Mouse (Mus musculus) small intestine, adult 2 months (tissue): ENCODE measurements around the gene Lrrn4cl. TPM values are rescaled to one million over a fixed set of nuclear protein-coding genes. Genes with fewer than 3 reads are reported as not detected.

Experiments used
- H3K27ac ChIP-seq: fragments of 200-500 bp; 2 replicates; pipeline ENCODE4 v1.5.1; 2012; ENCODE audit warnings: low read depth, low read length, control low read depth, inconsistent platforms; ENCODE audit not compliant: insufficient read depth
- H3K27me3 ChIP-seq: fragments of 200-500 bp; 2 replicates; pipeline ENCODE4 v1.6.1; 2012; ENCODE audit warnings: mild to moderate bottlenecking, moderate library complexity, low read length, inconsistent platforms; ENCODE audit not compliant: control insufficient read depth, insufficient read depth
- H3K36me3 ChIP-seq: fragments of 200-500 bp; 2 replicates; pipeline ENCODE4 v1.6.1; 2012; ENCODE audit warnings: mild to moderate bottlenecking, low read length, control low read depth, inconsistent platforms; ENCODE audit not compliant: control insufficient read depth, insufficient read depth
- H3K4me1 ChIP-seq: fragments of 200-500 bp; 2 replicates; pipeline ENCODE4 v1.6.1; 2012; ENCODE audit warnings: low read length, inconsistent platforms, mixed read lengths; ENCODE audit not compliant: control insufficient read depth, insufficient read depth, insufficient read length
- H3K4me3 ChIP-seq: fragments of 200-500 bp; 2 replicates; pipeline ENCODE4 v1.5.1; 2012; ENCODE audit warnings: low read depth, mild to moderate bottlenecking, control low read depth, inconsistent platforms, low read length, moderate library complexity
- CTCF ChIP-seq: fragments of 200-500 bp; IDR thresholded peaks from 2 replicates; pipeline ENCODE4 v1.5.1; 2012; ENCODE audit warnings: low read depth, mild to moderate bottlenecking, control low read depth, inconsistent platforms, low read length, moderate library complexity, mixed read lengths; ENCODE audit not compliant: insufficient replicate concordance, insufficient read length; ENCODE audit errors: extremely low read depth
- POLR2A ChIP-seq: fragments of 200-500 bp; IDR thresholded peaks from 2 replicates; pipeline ENCODE4 v1.6.1; 2012; ENCODE audit warnings: low read depth, mild to moderate bottlenecking, control low read depth, inconsistent platforms, low read length, moderate library complexity
- WGBS: fragments of 180-500 bp; shearing (Covaris S2); methylation state at CpG from one replicate; pipeline ENCODE4 v1.1.7; 2018; 5-methylcytosine and 5-hydroxymethylcytosine counted together
- polyA plus RNA-seq: library from polyadenylated mRNA; depleted of rRNA; stranded (reverse); fragments of >200 nt; gene quantifications from 2 replicates; pipeline ENCODE4 v1.2.3, GENCODE M21; 2012; rRNA removed

Lrrn4cl gene
- polyA plus RNA-seq, 1 experiment, result 0.11 TPM

- peaks cover 17% of the 10 kb centered on the region for H3K36me3 ChIP-seq
- peaks cover 8% of the 10 kb centered on the region for H3K4me1 ChIP-seq
- H3K27me3 ChIP-seq, result no peaks in the 10 kb centered on the region
- no peak; the same call in 1 of the 2 replicates for TF ChIP-seq CTCF
- peak; percentile 70; the same call in 1 of the 2 replicates for TF ChIP-seq POLR2A
- H3K27ac ChIP-seq, result peak within 1 kb of the TSS; percentile 84
- peak within 1 kb of the TSS; percentile 71 for H3K4me3 ChIP-seq
- WGBS, result 1% methylated on average over 53 of the region's 53 CpGs
Observed at GRCm38 (mm10) chr19:8897865-8898495, 47.4 kb downstream of the Lrrn4cl start, which contains the start of gene Ganab. Ganab (plus strand) TSS chr19:8898071.

GRCm38 (mm10) chr19:8898576-8898975 lies 48.0 kb downstream of the Lrrn4cl start:
- no peaks in the 10 kb centered on the region for H3K27me3 ChIP-seq
- H3K4me1 ChIP-seq, result peaks cover 8% of the 10 kb centered on the region
- peaks cover 21% of the 10 kb centered on the region for H3K36me3 ChIP-seq
- H3K27ac ChIP-seq, result peak overlapping the region; percentile 44
- peak overlapping the region; percentile 71 for H3K4me3 ChIP-seq
- WGBS, result 1% methylated on average over 13 of the region's 13 CpGs
- TF ChIP-seq CTCF (no peak), POLR2A (no peak)

- Histone ChIP-seq H3K27ac (no peak overlapping the region), H3K27me3 (no peaks in the 10 kb centered on the region), H3K4me3 (no peak overlapping the region), H3K4me1 (peaks cover 8% of the 10 kb centered on the region), H3K36me3 (peaks cover 24% of the 10 kb centered on the region)
- no peak for TF ChIP-seq CTCF
- no peak for TF ChIP-seq POLR2A
- WGBS, result 15% methylated on average over 3 of the region's 3 CpGs
Observed at GRCm38 (mm10) chr19:8899079-8899478, 48.5 kb downstream of the Lrrn4cl start.

GRCm38 (mm10) chr19:8903412-8903811 lies 52.8 kb downstream of the Lrrn4cl start:
- no peak overlapping the region for H3K27ac ChIP-seq
- TF ChIP-seq POLR2A (no peak), CTCF (no peak)
- 90% methylated on average over 5 of the region's 5 CpGs for WGBS
- peaks cover 52% of the 10 kb centered on the region for H3K36me3 ChIP-seq
- no peaks in the 10 kb centered on the region for H3K4me1 ChIP-seq
- no peaks in the 10 kb centered on the region for H3K27me3 ChIP-seq
- H3K4me3 ChIP-seq, result no peak overlapping the region

Other genes with a start within 250 kb of the Lrrn4cl start
- gene Slc22a6, start 232.7 kb upstream of the Lrrn4cl start, polyA plus RNA-seq, result not detected in 2 replicates
- 2.3 and 2.4 TPM in 2 replicates for gene Chrm1, start 187.0 kb upstream of the Lrrn4cl start, polyA plus RNA-seq
- 132 and 391 TPM in 2 replicates for gene Slc3a2, start 127.4 kb upstream of the Lrrn4cl start, polyA plus RNA-seq
- gene Wdr74, start 114.9 kb upstream of the Lrrn4cl start, polyA plus RNA-seq, result 12.1 and 17.5 TPM in 2 replicates
- not detected in 2 replicates for gene 1700092M07Rik, start 110.0 kb upstream of the Lrrn4cl start, polyA plus RNA-seq
- 31.7 and 65.9 TPM in 2 replicates for gene Stx5a, start 109.4 kb upstream of the Lrrn4cl start, polyA plus RNA-seq
- gene Nxf1, start 93.7 kb upstream of the Lrrn4cl start, polyA plus RNA-seq, result 13.3 and 25.4 TPM in 2 replicates
- gene Tmem223, start 79.8 kb upstream of the Lrrn4cl start, polyA plus RNA-seq, result 117 and 142 TPM in 2 replicates
- 59.9 and 96.2 TPM in 2 replicates for gene Tmem179b, start 76.3 kb upstream of the Lrrn4cl start, polyA plus RNA-seq
- gene Taf6l, start 64.4 kb upstream of the Lrrn4cl start, polyA plus RNA-seq, result 4.5 and 8.1 TPM in 2 replicates
- gene Polr2g, start 52.2 kb upstream of the Lrrn4cl start, polyA plus RNA-seq, result 7.7 and 13.5 TPM in 2 replicates
- gene Zbtb3, start 48.2 kb upstream of the Lrrn4cl start, polyA plus RNA-seq, result 0.60 and 0.86 TPM in 2 replicates
- 5.7 and 8.9 TPM in 2 replicates for gene Ttc9c, start 31.4 kb upstream of the Lrrn4cl start, polyA plus RNA-seq
- 9.2 and 20.9 TPM in 2 replicates for gene Hnrnpul2, start 30.8 kb upstream of the Lrrn4cl start, polyA plus RNA-seq
- 4.6 TPM in 1 of 2 replicates, not detected in the other for gene AC129217.1, start 21.0 kb upstream of the Lrrn4cl start, polyA plus RNA-seq
- 54.3 and 82.6 TPM in 2 replicates for gene Bscl2, start 13.3 kb upstream of the Lrrn4cl start, polyA plus RNA-seq
- 0.33 and 0.63 TPM in 2 replicates for gene Gng3, start 11.6 kb upstream of the Lrrn4cl start, polyA plus RNA-seq
- gene Ubxn1, start 20.7 kb downstream of the Lrrn4cl start, polyA plus RNA-seq, result 34.7 and 95.9 TPM in 2 replicates
- gene Uqcc3, start 30.2 kb downstream of the Lrrn4cl start, polyA plus RNA-seq, result 14.0 and 19.2 TPM in 2 replicates
- 0.22 and 0.55 TPM in 2 replicates for gene Lbhd1, start 33.0 kb downstream of the Lrrn4cl start, polyA plus RNA-seq
- gene Gm49403, start 33.2 kb downstream of the Lrrn4cl start, polyA plus RNA-seq, result not detected in 2 replicates
- gene 1810009A15Rik, start 38.1 kb downstream of the Lrrn4cl start, polyA plus RNA-seq, result 9.5 and 11.4 TPM in 2 replicates
- gene Gm49416, start 38.2 kb downstream of the Lrrn4cl start, polyA plus RNA-seq, result not detected in 2 replicates
- gene Ints5, start 42.2 kb downstream of the Lrrn4cl start, polyA plus RNA-seq, result 13.2 and 19.5 TPM in 2 replicates
- 45.7 and 74.1 TPM in 2 replicates for gene Ganab, start 47.3 kb downstream of the Lrrn4cl start, polyA plus RNA-seq
- 40.1 and 69.5 TPM in 2 replicates for gene B3gat3, start 69.6 kb downstream of the Lrrn4cl start, polyA plus RNA-seq
- 7.2 and 15.1 TPM in 2 replicates for gene Rom1, start 78.6 kb downstream of the Lrrn4cl start, polyA plus RNA-seq
- 18.4 and 32.2 TPM in 2 replicates for gene Eml3, start 78.8 kb downstream of the Lrrn4cl start, polyA plus RNA-seq
- 15.0 and 21.7 TPM in 2 replicates for gene Mta2, start 91.1 kb downstream of the Lrrn4cl start, polyA plus RNA-seq
- 5.6 and 13.2 TPM in 2 replicates for gene Tut1, start 103.1 kb downstream of the Lrrn4cl start, polyA plus RNA-seq
- gene Eef1g, start 116.3 kb downstream of the Lrrn4cl start, polyA plus RNA-seq, result 90.2 and 129 TPM in 2 replicates
- gene Ahnak, start 138.5 kb downstream of the Lrrn4cl start, polyA plus RNA-seq, result 5.1 and 14.7 TPM in 2 replicates
- gene Scgb1a1, start 237.2 kb downstream of the Lrrn4cl start, polyA plus RNA-seq, result 0.30 and 3.7 TPM in 2 replicates